Mouse (Mus musculus): ENCODE data around the gene AI413582.

GRCm38 (mm10) chr17:27610679-27611518, 45.3 kb upstream of the AI413582 start:
- TF ChIP-seq CTCF (IDR thresholded peaks at IDR 0.05; ENCODE audit: low read depth) (no peak), EP300 (IDR thresholded peaks at IDR 0.05; ENCODE audit: low read depth) (no peak)
